Mouse (Mus musculus): Measurements from ENCODE around the gene Sap30bp. TPM values are rescaled to one million over a fixed set of nuclear protein-coding genes. Genes with fewer than 3 reads are reported as not detected.
A peak's percentile ranks its signal among the peaks of the same experiment; 100 is the strongest.

Gene Sap30bp
- total and polyA plus RNA-seq, 3 experiments = 49.1 to 69.2 TPM; not detected in 1

DNA sequence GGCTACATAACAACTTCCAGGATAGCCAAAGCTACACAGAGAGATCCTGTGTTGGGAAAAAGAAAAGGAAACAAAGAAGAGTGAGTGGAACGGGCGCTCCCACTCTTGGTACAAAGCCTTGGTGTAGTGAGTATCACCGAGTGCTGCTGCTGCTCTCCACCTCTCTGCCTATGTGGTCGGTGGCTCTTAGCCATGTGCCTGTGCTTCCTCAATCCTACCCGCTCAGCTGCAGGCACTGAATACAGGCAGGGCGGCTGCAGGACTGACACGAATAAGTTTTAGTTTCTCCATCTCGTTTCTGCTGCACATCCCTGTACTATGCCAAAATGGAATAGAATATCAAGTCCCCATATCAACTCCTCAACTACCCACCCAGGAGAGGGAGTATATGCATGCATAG lies 4.1 kb upstream of the Sap30bp start:
- H3K27me3 ChIP-seq (ENCODE audit: control insufficient read depth in 1 of 2, insufficient read depth in 2 of 2, low read length in 2 of 2) = no peaks in the 10 kb centered on the region
- no peak overlapping the region for H3K27ac ChIP-seq (ENCODE audit: control insufficient read depth, low read depth, low read length)
- DNase-seq (ENCODE audit: low read depth, low spot score) = peak; percentile 43
- H3K79me2 ChIP-seq (ENCODE audit: control insufficient read depth, insufficient read depth, low read length, poor library complexity) = peaks cover 13% of the 10 kb centered on the region
- H3K4me1 ChIP-seq (ENCODE audit: control insufficient read depth in 1 of 2, insufficient read depth in 2 of 2, low read length in 2 of 2) = peaks cover 4 to 5% of the 10 kb centered on the region in 2 experiments; a peak in 1 of 4 replicates
- H3K9ac ChIP-seq (ENCODE audit: control insufficient read depth, low read depth, low read length, poor library complexity, severe bottlenecking) = no peak overlapping the region
- no peak for TF ChIP-seq ZKSCAN1 (IDR thresholded peaks at IDR 0.05; ENCODE audit: low read depth, low read length)
- TF ChIP-seq CHD2 (IDR thresholded peaks at IDR 0.05; ENCODE audit: low read length) = no peak
- no peak for TF ChIP-seq NRF1 (IDR thresholded peaks at IDR 0.05; ENCODE audit: insufficient read depth, low read depth, low read length, poor library complexity, severe bottlenecking)
- no peak for TF ChIP-seq RAD21 (IDR thresholded peaks at IDR 0.05; ENCODE audit: low read depth, low read length)
- no peak for TF ChIP-seq POLR2AphosphoS2 (IDR thresholded peaks at IDR 0.05; ENCODE audit: low read length)
- no peak for TF ChIP-seq MAFK (IDR thresholded peaks at IDR 0.05; ENCODE audit: borderline replicate concordance, low read depth, low read length)
- TF ChIP-seq E2F4 (IDR thresholded peaks at IDR 0.05; ENCODE audit: borderline replicate concordance, low read depth, low read length) = no peak
- no peak for TF ChIP-seq MEF2A (IDR thresholded peaks at IDR 0.05; ENCODE audit: extremely low read depth, insufficient replicate concordance, low read depth, low read length, poor library complexity, severe bottlenecking)
- no peak for TF ChIP-seq MAX (IDR thresholded peaks at IDR 0.05; ENCODE audit: low read length)
- TF ChIP-seq ZNF384 (IDR thresholded peaks at IDR 0.05; ENCODE audit: low read depth, low read length) = no peak
- TF ChIP-seq NELFE (IDR thresholded peaks at IDR 0.05; ENCODE audit: low read depth, low read length) = no peak
- TF ChIP-seq SMC3 (IDR thresholded peaks at IDR 0.05; ENCODE audit: low read depth, low read length) = no peak
- TF ChIP-seq ETS1 (IDR thresholded peaks at IDR 0.05; ENCODE audit: low read depth, low read length) = no peak
- no peak for TF ChIP-seq SIN3A (IDR thresholded peaks at IDR 0.05; ENCODE audit: low read length)
- no peak for TF ChIP-seq MYC (IDR thresholded peaks at IDR 0.05; ENCODE audit: low read depth, low read length)
- H3K36me3 ChIP-seq (ENCODE audit: control insufficient read depth in 1 of 2, insufficient read depth in 2 of 2, low read length in 2 of 2) = peaks cover 0 to 3% of the 10 kb centered on the region in 2 experiments; a peak in 1 of 4 replicates
- H3K4me3 ChIP-seq (ENCODE audit: control insufficient read depth in 1 of 2, insufficient read depth in 1 of 2, low read depth in 2 of 2, low read length in 2 of 2) = no peak overlapping the region
- H3K9me3 ChIP-seq (replicated peaks; ENCODE audit: insufficient read depth, low read length) = no peaks in the 10 kb centered on the region

DNA sequence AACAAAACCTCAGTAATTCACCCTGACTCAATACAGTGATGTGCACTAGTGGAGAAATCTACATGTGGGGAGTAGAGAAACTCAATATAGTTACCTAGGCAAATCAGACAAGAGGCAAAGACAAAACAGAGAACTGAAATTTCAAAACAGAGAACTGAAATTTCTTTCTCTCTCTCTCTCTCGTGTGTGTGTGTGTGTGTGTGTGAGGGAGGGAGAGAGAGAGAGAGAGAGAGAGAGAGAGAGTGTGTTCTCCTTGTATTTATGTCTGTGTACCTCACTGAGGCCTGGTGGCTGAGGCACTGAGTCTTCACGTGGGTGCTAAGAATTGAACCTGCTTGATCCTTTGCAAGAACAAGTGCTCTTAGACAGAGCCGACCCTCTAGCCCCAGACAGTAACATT lies 3.3 kb upstream of the Sap30bp start:
- H3K9me3 ChIP-seq (replicated peaks; ENCODE audit: insufficient read depth, low read length) = no peaks in the 10 kb centered on the region
- peaks cover 21% of the 10 kb centered on the region for H3K79me2 ChIP-seq (ENCODE audit: control insufficient read depth, insufficient read depth, low read length, poor library complexity)
- no peak overlapping the region for H3K4me3 ChIP-seq (ENCODE audit: control insufficient read depth in 1 of 2, insufficient read depth in 1 of 2, low read depth in 2 of 2, low read length in 2 of 2)
- H3K36me3 ChIP-seq (ENCODE audit: control insufficient read depth in 1 of 2, insufficient read depth in 2 of 2, low read length in 2 of 2) = peaks cover 0 to 9% of the 10 kb centered on the region in 2 experiments; a peak in 2 of 4 replicates
- no peak overlapping the region for H3K27ac ChIP-seq (ENCODE audit: control insufficient read depth, low read depth, low read length)
- no peak for TF ChIP-seq EP300 (IDR thresholded peaks at IDR 0.05; ENCODE audit: low read depth in 1 of 2, low read length in 2 of 2)
- no peak for TF ChIP-seq MAX (IDR thresholded peaks at IDR 0.05; ENCODE audit: low read length)
- no peak for TF ChIP-seq NELFE (IDR thresholded peaks at IDR 0.05; ENCODE audit: low read depth, low read length)
- TF ChIP-seq ZMIZ1 (IDR thresholded peaks at IDR 0.05; ENCODE audit: low read depth, low read length) = no peak
- TF ChIP-seq ZKSCAN1 (IDR thresholded peaks at IDR 0.05; ENCODE audit: low read depth, low read length) = no peak
- TF ChIP-seq GATA1 (IDR thresholded peaks at IDR 0.05; ENCODE audit: low read depth, low read length) = no peak
- no peak for TF ChIP-seq RAD21 (IDR thresholded peaks at IDR 0.05; ENCODE audit: low read depth, low read length)
- TF ChIP-seq ETS1 (IDR thresholded peaks at IDR 0.05; ENCODE audit: low read depth, low read length) = no peak
- no peak for TF ChIP-seq JUND (IDR thresholded peaks at IDR 0.05; ENCODE audit: low read depth, low read length)
- no peak for DNase-seq (ENCODE audit: low read depth, low spot score)
- H3K9ac ChIP-seq (ENCODE audit: control insufficient read depth, low read depth, low read length, poor library complexity, severe bottlenecking) = no peak overlapping the region
- H3K27me3 ChIP-seq (ENCODE audit: control insufficient read depth in 1 of 2, insufficient read depth in 2 of 2, low read length in 2 of 2) = no peaks in the 10 kb centered on the region
- peaks cover 9 to 11% of the 10 kb centered on the region in 2 experiments; a peak in 3 of 4 replicates for H3K4me1 ChIP-seq (ENCODE audit: control insufficient read depth in 1 of 2, insufficient read depth in 2 of 2, low read length in 2 of 2)

Measured in MEL (cell line).